Mouse (Mus musculus): ENCODE results near the gene Polrmt. TPM values are rescaled to one million over a fixed set of nuclear protein-coding genes. Genes with fewer than 3 reads are reported as not detected.

Polrmt gene
- total and polyA plus RNA-seq, 3 experiments: 13.5 to 50.5 (median 49.0) TPM

DNA sequence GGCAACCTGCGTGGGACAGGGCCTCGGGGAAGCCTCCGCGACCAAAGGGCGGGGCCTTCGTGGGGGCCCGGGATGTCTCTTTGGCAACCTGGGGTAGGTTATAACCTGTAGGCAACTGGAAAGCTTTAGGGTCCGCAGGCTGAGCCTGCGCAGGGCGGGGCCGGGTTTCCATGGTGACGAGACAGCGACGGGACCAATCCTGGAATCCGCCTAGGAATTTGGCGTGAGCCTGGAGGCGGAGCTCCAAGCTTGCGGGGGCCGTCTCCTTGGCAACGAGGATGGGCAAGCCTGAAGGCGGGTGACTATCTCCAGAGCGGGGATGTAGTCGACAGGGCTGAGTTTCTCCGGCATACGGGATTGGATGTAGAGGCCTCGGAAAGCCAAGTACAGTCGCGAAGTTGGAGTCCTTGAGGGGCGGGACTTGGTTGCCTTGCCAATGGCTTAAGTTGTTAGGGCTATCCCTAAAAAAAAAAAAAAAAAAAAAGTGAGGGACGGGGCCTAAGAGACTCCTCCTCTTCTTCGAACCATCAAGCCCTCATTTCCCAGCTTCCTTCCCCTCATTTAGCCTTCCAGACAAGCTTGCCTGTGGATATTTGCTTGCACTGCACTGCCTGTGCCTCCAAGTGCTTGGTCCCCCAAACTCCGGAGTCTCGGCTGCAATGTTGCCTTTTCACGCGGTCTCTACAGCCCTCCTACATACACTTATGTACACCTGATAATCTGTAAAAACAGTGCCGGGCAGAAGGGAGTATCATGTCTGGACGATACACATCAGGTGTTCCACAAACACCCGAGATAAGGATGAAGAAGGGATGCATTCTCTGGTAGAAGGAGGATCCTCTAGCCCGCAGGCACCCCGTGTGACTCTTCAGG is 21.2 kb upstream of the Polrmt start:
- peaks cover 38% of the 10 kb centered on the region for H3K79me2 ChIP-seq (replicated peaks; ENCODE audit: control insufficient read depth, extremely low read depth, insufficient read depth, poor library complexity, severe bottlenecking)
- H3K4me1 ChIP-seq (ENCODE audit: control insufficient read depth in 1 of 2, insufficient read depth in 2 of 2): peaks cover 27 to 47% of the 10 kb centered on the region in 2 experiments
- peak overlapping the region; percentile 73 for H3K4me2 ChIP-seq (ENCODE audit: insufficient read depth, low read depth, poor library complexity, severe bottlenecking)
- peak; percentile 67 for DNase-seq (ENCODE audit: extremely low read depth)
- peaks cover 8% of the 10 kb centered on the region for H3K9me3 ChIP-seq (replicated peaks; ENCODE audit: low read length)
- peaks cover 8 to 26% of the 10 kb centered on the region in 2 experiments for H3K36me3 ChIP-seq (replicated peaks in 1 of 2; ENCODE audit: control insufficient read depth in 1 of 2, insufficient read depth in 1 of 2, low read length in 1 of 2)
- peak overlapping the region; percentile 57 to 98 (median 92) for H3K4me3 ChIP-seq (replicated peaks in 1 of 3; ENCODE audit: low read depth in 2 of 3, low read length in 2 of 3, poor library complexity in 1 of 3)
- TF ChIP-seq GABPA (IDR thresholded peaks at IDR 0.05; ENCODE audit: insufficient replicate concordance, low read depth, low read length) (no peak), ZNF384 (IDR thresholded peaks at IDR 0.05; ENCODE audit: low read depth, low read length) (peak; percentile 72), NRF1 (IDR thresholded peaks at IDR 0.05; ENCODE audit: low read depth, low read length) (peak; percentile 67)
- dilution Hi-C loops (cut with MboI; ENCODE audit: extremely low pct_ligation_motif_present, extremely low pct_unique_long_range_greater_than_20kb, low sequenced_read_pairs): no loop called here
- in situ Hi-C loops (cut with MboI; ENCODE audit: low pct_ligation_motif_present, low pct_unique_long_range_greater_than_20kb, low sequenced_read_pairs): no loop called here
- no peak overlapping the region for H3K27ac ChIP-seq (ENCODE audit: insufficient read depth, low read depth)
- H3K9ac ChIP-seq (ENCODE audit: insufficient read depth, low read depth): peak overlapping the region; percentile 22
- no peaks in the 10 kb centered on the region for H3K27me3 ChIP-seq (replicated peaks)

DNA sequence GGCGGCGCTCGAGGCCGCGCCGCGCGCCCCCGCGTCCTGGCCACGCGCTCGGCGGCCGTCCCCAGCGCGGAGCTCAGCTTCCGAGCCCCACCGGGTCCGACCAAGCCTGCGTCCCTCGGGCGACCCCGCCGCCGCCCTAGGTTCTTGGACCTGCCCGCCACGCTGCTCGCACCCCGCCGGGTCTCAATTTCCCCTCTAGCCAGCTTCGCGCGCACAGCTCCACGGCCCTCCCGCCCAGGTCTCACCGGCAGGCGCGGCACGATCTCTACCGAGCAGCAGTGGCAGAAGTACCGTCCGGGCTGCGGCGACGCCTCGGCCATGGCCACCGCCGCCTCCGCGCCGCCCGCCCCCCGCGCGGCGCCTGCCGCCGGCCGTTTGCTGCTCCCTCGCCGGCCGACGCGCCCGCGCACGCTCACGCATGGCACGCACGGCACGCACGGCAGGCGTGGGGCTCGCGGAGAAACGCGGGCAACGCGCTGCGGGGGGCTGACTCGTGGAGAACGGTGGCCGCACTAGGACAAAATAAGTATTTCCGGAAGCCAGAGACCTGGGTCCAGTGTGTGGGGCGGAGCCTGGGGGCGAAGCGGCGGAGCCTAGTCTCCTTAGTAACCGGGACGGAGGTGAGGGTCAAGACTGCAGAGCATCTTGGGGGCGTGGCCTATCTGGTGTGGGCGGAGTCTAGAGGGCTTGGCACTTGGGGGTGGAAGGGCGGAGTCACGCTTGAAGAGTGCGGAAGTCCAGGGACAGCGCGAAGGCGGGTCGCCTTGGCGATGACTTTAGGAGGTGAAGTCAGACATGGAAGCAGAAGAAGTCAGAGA is 20.3 kb upstream of the Polrmt start, which contains the start of gene Rnf126:
TSS of gene Rnf126 (minus strand) at position 445 of the 818 bp plus-strand sequence.
- Histone ChIP-seq H3K27me3 (replicated peaks) (no peaks in the 10 kb centered on the region), H3K4me1 (ENCODE audit: control insufficient read depth in 1 of 2, insufficient read depth in 2 of 2) (peaks cover 27 to 47% of the 10 kb centered on the region in 2 experiments), H3K36me3 (replicated peaks in 1 of 2; ENCODE audit: control insufficient read depth in 1 of 2, insufficient read depth in 1 of 2, low read length in 1 of 2) (peaks cover 16 to 35% of the 10 kb centered on the region in 2 experiments), H3K9me3 (replicated peaks; ENCODE audit: low read length) (no peaks in the 10 kb centered on the region), H3K4me2 (ENCODE audit: insufficient read depth, low read depth, poor library complexity, severe bottlenecking) (peak within 1 kb of the TSS; percentile 77), H3K79me2 (replicated peaks; ENCODE audit: control insufficient read depth, extremely low read depth, insufficient read depth, poor library complexity, severe bottlenecking) (peaks cover 38% of the 10 kb centered on the region), H3K27ac (ENCODE audit: insufficient read depth, low read depth) (peak within 1 kb of the TSS; percentile 78), H3K9ac (ENCODE audit: insufficient read depth, low read depth) (peak within 1 kb of the TSS; percentile 99), H3K4me3 (replicated peaks in 1 of 3; ENCODE audit: low read depth in 2 of 3, low read length in 2 of 3, poor library complexity in 1 of 3) (peak within 1 kb of the TSS; percentile 92 to 98 (median 98))
- in situ Hi-C loops (cut with MboI; ENCODE audit: low pct_ligation_motif_present, low pct_unique_long_range_greater_than_20kb, low sequenced_read_pairs) (no loop called here), dilution Hi-C loops (cut with MboI; ENCODE audit: extremely low pct_ligation_motif_present, extremely low pct_unique_long_range_greater_than_20kb, low sequenced_read_pairs) (no loop called here)
- DNase-seq (ENCODE audit: extremely low read depth): peak; percentile 100
- TF ChIP-seq CTCF (conservative IDR thresholded peaks at IDR 0.05 in 1 of 2, IDR thresholded peaks at IDR 0.05 in 1 of 2; ENCODE audit: low read depth in 2 of 2, low read length in 2 of 2) (no peak), ETS1 (conservative IDR thresholded peaks at IDR 0.05; ENCODE audit: low read depth, low read length) (peak; percentile 32; the same call in 1 of the 2 replicates), SIN3A (IDR thresholded peaks at IDR 0.05; ENCODE audit: low read length) (peak; percentile 73), ZC3H11A (IDR thresholded peaks at IDR 0.05; ENCODE audit: low read depth, low read length) (no peak), MAZ (IDR thresholded peaks at IDR 0.05; ENCODE audit: low read depth, low read length) (peak; percentile 91; the same call in 1 of the 2 replicates), RAD21 (IDR thresholded peaks at IDR 0.05; ENCODE audit: low read depth, low read length) (no peak), ZNF384 (IDR thresholded peaks at IDR 0.05; ENCODE audit: low read depth, low read length) (no peak), ZMIZ1 (IDR thresholded peaks at IDR 0.05; ENCODE audit: low read depth, low read length) (peak; percentile 68; the same call in 1 of the 2 replicates), JUN (IDR thresholded peaks at IDR 0.05; ENCODE audit: insufficient read depth, low read depth, low read length) (no peak), USF2 (conservative IDR thresholded peaks at IDR 0.05; ENCODE audit: low read depth, low read length) (no peak), NRF1 (IDR thresholded peaks at IDR 0.05; ENCODE audit: low read depth, low read length) (peak; percentile 80), ZKSCAN1 (IDR thresholded peaks at IDR 0.05; ENCODE audit: borderline replicate concordance, low read depth, low read length) (no peak), NELFE (IDR thresholded peaks at IDR 0.05; ENCODE audit: low read depth, low read length) (0 out of 2 replicates have a peak, but pooled peaks have one; percentile 52), POLR2AphosphoS2 (IDR thresholded peaks at IDR 0.05; ENCODE audit: low read depth, low read length) (no peak), MYC (IDR thresholded peaks at IDR 0.05; ENCODE audit: low read depth, low read length) (peak; percentile 79), MEF2A (IDR thresholded peaks at IDR 0.05; ENCODE audit: borderline replicate concordance, low read depth, low read length) (peak; percentile 82; the same call in 1 of the 2 replicates), USF1 (IDR thresholded peaks at IDR 0.05; ENCODE audit: low read depth, low read length) (peak; percentile 23; the same call in 1 of the 2 replicates), CHD2 (IDR thresholded peaks at IDR 0.05; ENCODE audit: low read length) (peak; percentile 55; the same call in 1 of the 2 replicates), MAX (IDR thresholded peaks at IDR 0.05; ENCODE audit: low read length) (peak; percentile 87), JUND (conservative IDR thresholded peaks at IDR 0.05; ENCODE audit: low read depth, low read length) (no peak), UBTF (IDR thresholded peaks at IDR 0.05; ENCODE audit: low read depth, low read length) (no peak), EP300 (IDR thresholded peaks at IDR 0.05; ENCODE audit: low read length) (no peak), HCFC1 (IDR thresholded peaks at IDR 0.05; ENCODE audit: low read depth, low read length) (peak; percentile 89), KAT2A (IDR thresholded peaks at IDR 0.05; ENCODE audit: insufficient replicate concordance, low read length) (peak; percentile 84; the same call in 1 of the 2 replicates), POLR2A (IDR thresholded peaks at IDR 0.05; ENCODE audit: low read depth, low read length) (peak; percentile 75), TBP (conservative IDR thresholded peaks at IDR 0.05; ENCODE audit: low read depth, low read length) (0 out of 2 replicates have a peak, but pooled peaks have one; percentile 39), MXI1 (IDR thresholded peaks at IDR 0.05; ENCODE audit: low read depth, low read length) (peak; percentile 89)
